Mouse (Mus musculus) lung, postnatal 14 days (tissue): ENCODE results near the gene Agap2.

Experiments
- DNase-seq: peaks from one replicate; pipeline ENCODE4 v3.0.0; 2021

Gene Agap2

DNA sequence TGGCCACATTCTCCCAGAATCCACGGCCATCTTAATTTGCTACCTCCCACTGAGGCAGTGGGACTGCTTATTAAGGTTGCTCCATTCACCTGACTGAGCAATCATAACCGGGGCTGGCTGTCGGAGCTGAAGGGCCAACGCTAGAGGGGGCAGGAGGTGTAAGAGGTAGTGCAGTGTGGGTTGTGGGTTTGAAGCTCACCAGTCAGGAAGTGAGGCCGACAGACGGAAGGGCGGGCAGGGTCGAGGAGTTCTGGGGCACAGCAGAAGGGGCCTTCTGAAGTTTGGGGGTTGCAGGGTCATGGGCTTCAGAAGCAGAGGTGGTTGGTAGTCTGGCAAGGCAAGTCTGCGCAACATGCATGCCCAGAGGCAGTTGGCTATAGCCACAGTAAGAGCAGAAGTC, at the start of gene Agap2:
Agap2 (plus strand) TSS at position 205 of the 400 bp plus-strand sequence.
- DNase-seq: no peak

- DNase-seq: peak; percentile 96
These were observed 44.5 kb upstream of the Agap2 start, which contains the start of gene Tsfm for GRCm38 (mm10) chr10:127030336-127031296. Tsfm (minus strand) TSS chr10:127030840.

DNA sequence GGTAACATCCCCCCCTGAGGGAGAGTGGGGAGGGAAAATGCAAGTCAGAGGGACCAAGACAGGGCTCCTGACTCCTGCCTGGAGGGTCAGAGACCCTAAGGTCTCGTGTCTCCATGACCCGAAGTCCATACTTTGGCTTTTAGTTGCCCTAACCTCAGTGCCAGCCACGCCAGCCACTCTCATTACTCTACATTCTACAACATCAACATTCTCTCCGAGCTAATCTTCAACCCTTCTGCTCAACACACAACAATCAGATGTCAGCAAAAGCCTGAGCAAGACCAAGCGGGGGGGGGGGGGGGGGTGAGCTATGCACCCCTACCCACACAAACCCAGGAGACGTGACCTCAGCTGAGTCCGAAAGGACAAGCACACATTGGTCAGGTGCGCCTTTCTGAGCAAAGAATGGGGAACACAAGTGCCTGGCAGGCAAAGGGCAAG, 41.8 kb upstream of the Agap2 start:
- DNase-seq: no peak

DNA sequence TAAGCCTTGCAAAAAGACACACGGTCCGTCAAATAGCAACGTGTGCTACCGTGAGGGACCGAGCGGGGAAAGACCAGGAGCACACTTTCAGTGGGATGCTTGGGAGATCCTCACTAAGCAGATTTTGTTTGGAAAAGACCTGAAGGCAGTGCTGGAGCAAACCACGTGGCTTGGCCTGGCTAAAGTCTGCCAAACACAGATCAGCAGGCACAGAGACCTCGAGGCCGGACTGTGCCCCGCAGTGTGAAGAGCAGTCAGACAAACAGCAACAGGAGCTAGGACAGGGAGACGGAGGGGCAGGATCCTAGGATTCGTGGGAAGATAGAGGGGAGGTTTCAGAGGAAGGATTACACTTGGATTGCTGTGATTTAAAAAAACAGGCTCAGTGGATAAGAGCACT, 38.8 kb upstream of the Agap2 start:
- DNase-seq: no peak

DNA sequence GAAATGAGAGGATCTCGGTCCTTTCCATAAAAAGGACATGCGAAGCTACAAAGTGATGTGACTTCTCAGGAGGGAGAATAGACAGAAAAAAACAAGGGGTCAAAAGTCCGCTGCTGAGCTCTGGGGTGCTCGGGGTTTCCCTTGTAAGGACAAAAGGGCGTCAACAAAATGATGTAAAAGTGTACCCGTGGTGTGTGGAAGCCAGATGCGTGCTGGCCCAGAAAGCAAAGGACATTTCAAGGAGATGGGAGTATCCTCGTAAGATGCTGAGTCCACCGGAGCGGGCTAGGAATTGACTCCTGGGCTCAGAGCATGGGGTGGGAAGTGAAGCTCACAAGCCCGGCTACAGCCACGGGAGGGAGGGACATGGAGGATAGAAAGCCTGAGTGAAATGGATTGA, 37.4 kb upstream of the Agap2 start:
- no peak for DNase-seq

GRCm38 (mm10) chr10:127040569-127041214, 34.4 kb upstream of the Agap2 start:
- DNase-seq: no peak

GRCm38 (mm10) chr10:127041274-127041766, 33.8 kb upstream of the Agap2 start, which contains the start of the genes Mettl1 and Eef1akmt3:
Mettl1 (plus strand) TSS chr10:127041414.
Eef1akmt3 (minus strand) TSS chr10:127041513.
- peak; percentile 25 for DNase-seq

GRCm38 (mm10) chr10:127041774-127042338, 33.2 kb upstream of the Agap2 start:
- DNase-seq: peak; percentile 89

DNA sequence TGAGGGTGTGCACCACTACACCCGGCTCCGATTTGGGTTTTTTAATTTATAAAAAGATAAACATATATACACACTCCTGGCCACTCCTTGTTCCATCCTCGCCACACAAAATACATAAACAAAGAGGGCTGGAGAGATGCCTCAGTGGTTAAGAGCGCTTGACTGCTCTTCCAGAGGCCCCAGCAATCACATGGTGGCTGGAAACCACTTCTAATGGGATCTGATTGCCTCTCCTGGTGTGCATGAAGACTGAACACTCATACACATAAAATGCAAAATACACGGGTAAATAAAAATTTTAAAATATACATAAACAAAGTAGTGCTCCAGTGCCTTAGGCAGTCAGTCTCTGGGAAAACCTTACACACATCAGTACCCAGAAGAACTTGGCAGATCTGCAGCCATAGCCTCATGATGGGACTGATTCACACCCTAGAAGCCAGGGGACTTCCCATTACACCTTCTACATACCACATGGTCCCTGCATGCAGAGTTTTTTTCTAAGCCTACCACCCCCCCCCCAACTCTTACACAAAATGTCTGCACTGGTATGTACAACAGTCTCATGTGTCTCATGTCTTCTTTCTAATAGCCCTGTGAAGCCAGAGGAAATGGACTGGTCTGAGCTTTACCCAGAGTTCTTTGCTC, 32.5 kb upstream of the Agap2 start:
- DNase-seq: no peak

DNA sequence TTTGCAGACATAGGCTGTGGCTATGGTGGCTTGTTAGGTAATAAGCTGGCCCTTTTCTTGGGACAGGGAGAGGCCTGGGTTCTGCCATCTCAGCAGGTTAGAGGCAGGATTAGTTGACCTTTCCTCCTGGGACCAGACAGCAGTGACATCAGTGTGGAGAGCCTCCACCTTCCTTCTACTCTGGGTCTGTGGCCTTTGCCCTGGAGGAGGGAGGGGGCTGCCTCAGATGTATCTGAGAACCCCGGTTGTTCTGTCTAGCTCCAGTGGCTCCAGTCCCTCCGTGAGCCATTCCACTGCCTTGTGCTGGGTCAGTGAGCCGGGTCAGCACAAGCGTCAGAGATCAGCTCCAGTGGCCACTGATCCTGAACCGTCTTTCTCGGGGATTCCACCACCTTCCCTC, 31.9 kb upstream of the Agap2 start:
- no peak for DNase-seq

- no peak for DNase-seq
These were observed 27.1 kb upstream of the Agap2 start, which contains the start of gene Cyp27b1 for GRCm38 (mm10) chr10:127047954-127048353. Cyp27b1 (plus strand) TSS chr10:127048250.

- DNase-seq: no peak
These were observed 26.3 kb upstream of the Agap2 start for GRCm38 (mm10) chr10:127048608-127049394.

DNA sequence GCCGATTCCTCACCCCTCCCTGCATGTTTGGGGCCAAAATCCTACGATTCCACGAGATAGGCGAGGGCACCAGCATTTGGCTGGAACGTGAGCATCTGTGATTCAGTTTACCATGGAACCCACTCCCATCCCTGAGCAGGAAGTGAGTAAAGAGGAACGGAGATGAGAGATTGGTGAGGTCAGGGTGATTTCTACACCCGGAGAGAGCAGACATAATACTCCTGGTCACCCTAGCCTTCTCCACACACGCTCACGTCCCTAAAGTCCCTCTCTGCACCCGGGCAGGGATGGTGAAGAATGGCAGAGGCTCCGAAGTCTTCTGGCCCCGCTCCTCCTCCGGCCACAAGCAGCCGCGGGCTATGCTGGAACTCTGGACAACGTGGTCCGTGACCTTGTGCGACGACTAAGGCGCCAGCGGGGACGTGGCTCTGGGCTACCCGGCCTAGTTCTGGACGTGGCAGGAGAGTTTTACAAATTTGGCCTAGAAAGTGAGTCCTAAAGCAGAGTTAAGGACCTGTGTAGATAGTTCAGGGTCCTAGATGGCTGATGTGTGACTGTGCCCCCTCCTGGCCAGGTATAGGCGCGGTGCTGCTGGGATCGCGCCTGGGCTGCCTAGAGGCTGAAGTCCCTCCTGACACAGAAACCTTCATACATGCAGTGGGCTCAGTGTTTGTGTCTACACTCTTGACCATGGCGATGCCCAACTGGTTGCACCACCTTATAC, 25.5 kb upstream of the Agap2 start:
- DNase-seq: no peak

GRCm38 (mm10) chr10:127050119-127050474, 25.0 kb upstream of the Agap2 start:
- DNase-seq: no peak

GRCm38 (mm10) chr10:127054646-127055045, 20.4 kb upstream of the Agap2 start:
- DNase-seq: no peak

GRCm38 (mm10) chr10:127055406-127055805, 19.7 kb upstream of the Agap2 start:
- DNase-seq: no peak

DNA sequence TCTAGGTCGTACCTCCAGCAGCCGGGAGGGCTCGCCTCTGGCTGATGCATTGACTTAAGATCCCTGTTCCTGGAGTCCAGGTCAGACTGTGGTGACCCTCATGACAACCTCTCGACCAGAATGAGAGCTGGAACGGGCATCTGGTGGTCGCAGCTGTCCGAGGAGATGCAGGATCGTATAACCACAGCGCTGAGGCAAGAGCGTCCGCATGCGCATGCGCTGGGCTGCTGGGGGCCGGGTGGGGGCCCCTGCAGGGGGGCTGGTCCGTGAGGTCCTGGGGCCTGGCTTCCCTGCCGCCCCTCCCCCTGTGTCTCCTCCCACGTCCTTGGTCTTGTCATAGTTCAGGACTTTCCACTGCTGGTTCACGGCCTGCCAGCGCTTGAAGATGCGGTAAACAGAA, 18.6 kb upstream of the Agap2 start:
- no peak for DNase-seq

DNA sequence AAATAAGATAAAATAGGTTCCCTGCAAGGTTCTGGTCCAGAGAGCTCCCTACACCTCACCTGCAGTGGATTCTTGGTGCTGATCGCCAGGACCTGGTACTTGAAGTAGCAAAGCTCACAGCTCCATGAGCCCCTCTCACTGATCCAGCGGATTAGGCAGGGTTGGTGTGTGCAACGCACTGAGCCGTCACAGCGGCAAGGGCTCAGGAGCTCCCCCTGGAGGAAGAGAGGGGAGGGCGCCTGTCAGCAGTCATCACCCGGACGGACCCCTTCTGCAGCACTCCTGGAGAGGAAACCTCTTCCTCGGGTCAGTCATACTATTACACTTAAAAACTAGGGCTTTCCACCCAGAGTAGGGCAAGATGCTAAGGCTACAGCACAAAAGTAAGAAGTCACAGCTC, 16.9 kb upstream of the Agap2 start:
- peak; percentile 84 for DNase-seq

DNA sequence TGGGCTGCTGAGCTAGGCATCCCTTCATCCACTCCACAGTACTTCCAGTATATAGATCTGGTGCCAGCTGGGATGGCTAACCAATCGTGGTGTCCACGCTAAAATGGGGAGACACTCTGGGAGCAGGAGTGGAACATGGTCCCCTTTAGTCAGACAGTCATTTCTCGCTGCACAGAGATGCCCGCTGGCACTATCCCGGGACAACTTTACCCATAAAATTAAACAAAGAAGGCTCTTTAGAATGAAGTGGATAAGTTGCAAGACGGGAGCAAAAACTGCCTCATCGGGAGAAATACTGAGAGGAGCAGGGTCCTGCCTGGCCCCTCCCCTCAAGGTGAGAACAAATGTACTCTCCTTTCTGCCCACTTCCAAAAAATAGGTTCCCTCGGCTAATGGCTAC, 16.4 kb upstream of the Agap2 start:
- no peak for DNase-seq

DNA sequence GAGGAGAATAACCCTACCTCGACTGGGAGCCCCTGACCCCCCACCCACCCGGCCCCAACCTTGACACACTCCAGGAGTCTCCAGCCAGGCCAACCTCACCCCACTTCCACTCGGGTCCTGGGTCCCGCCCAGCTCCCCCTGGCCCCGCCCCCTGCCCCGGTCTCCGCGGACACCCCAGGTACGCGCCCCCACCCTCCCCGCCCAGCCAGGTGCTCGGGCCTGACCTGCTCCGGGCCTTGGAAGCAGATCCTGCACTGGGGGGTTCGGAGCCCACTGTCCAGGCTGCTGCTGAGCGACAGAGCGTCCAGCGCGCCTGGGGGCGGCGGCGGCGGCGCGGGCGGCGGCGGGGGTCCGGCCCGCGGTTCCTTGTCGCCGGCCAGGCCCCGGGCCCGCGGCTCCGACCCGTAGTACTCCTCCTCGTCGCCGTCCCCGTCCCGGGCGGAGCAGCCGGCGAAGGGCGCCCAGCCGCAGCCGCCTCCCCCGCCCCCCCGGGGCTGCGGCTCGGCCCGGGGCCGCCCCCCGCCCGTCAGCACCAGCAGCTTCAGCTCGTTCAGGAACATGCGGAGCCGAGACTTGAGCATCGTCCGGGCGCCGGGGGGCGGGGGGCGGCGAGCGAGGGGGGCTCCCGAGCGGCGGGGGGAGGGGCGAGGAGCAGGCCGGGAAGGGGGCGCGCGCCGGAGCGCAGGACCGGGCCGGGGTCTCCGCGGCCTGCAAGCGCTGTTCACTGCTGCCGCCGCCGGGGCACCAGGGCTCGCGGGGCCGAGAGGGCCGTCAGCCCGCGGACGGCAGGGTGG, 15.7 kb upstream of the Agap2 start:
- DNase-seq: no peak
